Mouse (Mus musculus) retina, adult 2 months (tissue): ENCODE measurements around the gene Stap1.

Source experiments
- DNase-seq: peaks from one replicate; pipeline ENCODE4 v3.0.0-alpha.2; 2012; ENCODE audit warnings: low read depth, low spot score

Gene Stap1

GRCm38 (mm10) chr5:86071538-86071937 is at the start of gene Stap1:
Gene Stap1 (plus strand): TSS chr5:86071746.
- DNase-seq, result no peak

- DNase-seq, result no peak
These were observed 41.7 kb upstream of the Stap1 start for GRCm38 (mm10) chr5:86029820-86030219.

GRCm38 (mm10) chr5:86063501-86063900 is 8.0 kb upstream of the Stap1 start:
- DNase-seq, result no peak

- DNase-seq, result peak; percentile 90
These were observed 6.3 kb upstream of the Stap1 start, which contains the start of gene Cenpc1 for GRCm38 (mm10) chr5:86065101-86065875. Gene Cenpc1 (minus strand): TSS chr5:86065583.

GRCm38 (mm10) chr5:86065876-86066550 is 5.5 kb upstream of the Stap1 start:
- DNase-seq, result peak; percentile 6

GRCm38 (mm10) chr5:86066551-86066929 is 5.0 kb upstream of the Stap1 start:
- DNase-seq, result peak; percentile 64

GRCm38 (mm10) chr5:86068451-86068850 is 3.1 kb upstream of the Stap1 start:
- no peak for DNase-seq

- no peak for DNase-seq
These were observed 2.4 kb upstream of the Stap1 start for GRCm38 (mm10) chr5:86069121-86069520.

- no peak for DNase-seq
These were observed 1.3 kb downstream of the Stap1 start for GRCm38 (mm10) chr5:86072756-86073386.

- DNase-seq, result no peak
These were observed 7.3 kb downstream of the Stap1 start for GRCm38 (mm10) chr5:86078720-86079334.

- no peak for DNase-seq
These were observed 12.4 kb downstream of the Stap1 start for GRCm38 (mm10) chr5:86083987-86084386.

- DNase-seq, result no peak
These were observed 13.4 kb downstream of the Stap1 start for GRCm38 (mm10) chr5:86084979-86085378.

- DNase-seq, result no peak
These were observed 15.2 kb downstream of the Stap1 start for GRCm38 (mm10) chr5:86086751-86087150.

GRCm38 (mm10) chr5:86094754-86095153 is 23.2 kb downstream of the Stap1 start:
- DNase-seq, result no peak

GRCm38 (mm10) chr5:86098988-86099387 is 27.4 kb downstream of the Stap1 start:
- DNase-seq, result no peak

- no peak for DNase-seq
These were observed 29.1 kb downstream of the Stap1 start for GRCm38 (mm10) chr5:86100621-86101020.

- no peak for DNase-seq
These were observed 30.6 kb downstream of the Stap1 start for GRCm38 (mm10) chr5:86102176-86102575.

GRCm38 (mm10) chr5:86106610-86107009 is 35.1 kb downstream of the Stap1 start:
- DNase-seq, result no peak

- DNase-seq, result no peak
These were observed 39.5 kb downstream of the Stap1 start for GRCm38 (mm10) chr5:86111074-86111473.

- no peak for DNase-seq
These were observed 41.5 kb downstream of the Stap1 start for GRCm38 (mm10) chr5:86113037-86113436.

GRCm38 (mm10) chr5:86113997-86114396 is 42.5 kb downstream of the Stap1 start:
- no peak for DNase-seq

GRCm38 (mm10) chr5:86118457-86119094 is 47.0 kb downstream of the Stap1 start:
- DNase-seq, result no peak
